Mouse (Mus musculus): ENCODE data around the gene Dpagt1. TPM values are rescaled to one million over a fixed set of nuclear protein-coding genes. Genes with fewer than 3 reads are reported as not detected.
"Not testable (repeated sequence)": the region's sequence is repeated elsewhere in the genome, so short reads cannot be mapped to it uniquely, and the experiment has no call there.

Gene Dpagt1
- polyA plus RNA-seq, 1 experiment = 47.9 TPM

- TF ChIP-seq CTCF (IDR thresholded peaks at IDR 0.05; ENCODE audit: borderline replicate concordance, control insufficient read depth, extremely low read depth, insufficient read depth, low read length, poor library complexity) (no peak), POLR2A (IDR thresholded peaks at IDR 0.05; ENCODE audit: control insufficient read depth, extremely low read depth, insufficient read depth, low read length, poor library complexity) (no peak)
- H3K4me3 ChIP-seq (ENCODE audit: control insufficient read depth, insufficient read depth, low read length) = no peak overlapping the region
- WGBS = 94% methylated on average over 6 of the region's 6 CpGs
- no peaks in the 10 kb centered on the region for H3K36me3 ChIP-seq (ENCODE audit: control insufficient read depth, insufficient read depth, low read length)
- no peak overlapping the region for H3K27ac ChIP-seq (ENCODE audit: control insufficient read depth, insufficient read depth, low read length)
- no peaks in the 10 kb centered on the region for H3K27me3 ChIP-seq (ENCODE audit: control insufficient read depth, insufficient read depth, low read length)
- DNase-seq = no peak
- peaks cover 12% of the 10 kb centered on the region for H3K4me1 ChIP-seq (replicated peaks; ENCODE audit: control insufficient read depth, insufficient read depth, low read length)
Observed at GRCm38 (mm10) chr9:44376141-44376540, 50.3 kb downstream of the Dpagt1 start.

- peaks cover 12% of the 10 kb centered on the region for H3K4me1 ChIP-seq (replicated peaks; ENCODE audit: control insufficient read depth, insufficient read depth, low read length)
- not testable (repeated sequence) for H3K36me3 ChIP-seq (ENCODE audit: control insufficient read depth, insufficient read depth, low read length); H3K27ac ChIP-seq (ENCODE audit: control insufficient read depth, insufficient read depth, low read length); H3K4me3 ChIP-seq (ENCODE audit: control insufficient read depth, insufficient read depth, low read length); DNase-seq; H3K27me3 ChIP-seq (ENCODE audit: control insufficient read depth, insufficient read depth, low read length)
- 81% methylated on average over 2 of the region's 2 CpGs for WGBS
Observed at GRCm38 (mm10) chr9:44377335-44377734, 51.5 kb downstream of the Dpagt1 start.

- H3K4me1 ChIP-seq (replicated peaks; ENCODE audit: control insufficient read depth, insufficient read depth, low read length) = peaks cover 12% of the 10 kb centered on the region
- DNase-seq = no peak
- no peaks in the 10 kb centered on the region for H3K27me3 ChIP-seq (ENCODE audit: control insufficient read depth, insufficient read depth, low read length)
- peaks cover 8% of the 10 kb centered on the region; the same call in 1 of the 2 replicates for H3K36me3 ChIP-seq (ENCODE audit: control insufficient read depth, insufficient read depth, low read length)
- H3K4me3 ChIP-seq (ENCODE audit: control insufficient read depth, insufficient read depth, low read length) = no peak overlapping the region
- no peak overlapping the region for H3K27ac ChIP-seq (ENCODE audit: control insufficient read depth, insufficient read depth, low read length)
- WGBS = 64% methylated on average over 5 of the region's 5 CpGs
- TF ChIP-seq CTCF (IDR thresholded peaks at IDR 0.05; ENCODE audit: borderline replicate concordance, control insufficient read depth, extremely low read depth, insufficient read depth, low read length, poor library complexity) = no peak
Observed at GRCm38 (mm10) chr9:44378153-44378730, 52.4 kb downstream of the Dpagt1 start.

GRCm38 (mm10) chr9:44379054-44379834 lies 53.4 kb downstream of the Dpagt1 start, which contains the start of gene Hyou1:
Hyou1 (plus strand) TSS chr9:44379490.
- Histone ChIP-seq H3K4me1 (replicated peaks; ENCODE audit: control insufficient read depth, insufficient read depth, low read length) (peaks cover 12% of the 10 kb centered on the region), H3K27ac (ENCODE audit: control insufficient read depth, insufficient read depth, low read length) (peak within 1 kb of the TSS; percentile 33), H3K4me3 (ENCODE audit: control insufficient read depth, insufficient read depth, low read length) (peak within 1 kb of the TSS; percentile 66), H3K36me3 (ENCODE audit: control insufficient read depth, insufficient read depth, low read length) (peaks cover 11% of the 10 kb centered on the region), H3K27me3 (ENCODE audit: control insufficient read depth, insufficient read depth, low read length) (no peaks in the 10 kb centered on the region)
- TF ChIP-seq POLR2A (IDR thresholded peaks at IDR 0.05; ENCODE audit: control insufficient read depth, extremely low read depth, insufficient read depth, low read length, poor library complexity) (peak; percentile 88), CTCF (IDR thresholded peaks at IDR 0.05; ENCODE audit: borderline replicate concordance, control insufficient read depth, extremely low read depth, insufficient read depth, low read length, poor library complexity) (peak; percentile 56; the same call in 1 of the 2 replicates)
- peak; percentile 99 for DNase-seq
- WGBS = under 1% methylated on average over 83 of the region's 83 CpGs

- H3K27ac ChIP-seq (ENCODE audit: control insufficient read depth, insufficient read depth, low read length) = no peak overlapping the region
- TF ChIP-seq POLR2A (IDR thresholded peaks at IDR 0.05; ENCODE audit: control insufficient read depth, extremely low read depth, insufficient read depth, low read length, poor library complexity) = no peak
- TF ChIP-seq CTCF (IDR thresholded peaks at IDR 0.05; ENCODE audit: borderline replicate concordance, control insufficient read depth, extremely low read depth, insufficient read depth, low read length, poor library complexity) = 0 out of 2 replicates have a peak, but pooled peaks have one; percentile 25
- 5% methylated on average over 15 of the region's 15 CpGs for WGBS
- peaks cover 12% of the 10 kb centered on the region for H3K4me1 ChIP-seq (replicated peaks; ENCODE audit: control insufficient read depth, insufficient read depth, low read length)
- DNase-seq = no peak
- no peaks in the 10 kb centered on the region for H3K27me3 ChIP-seq (ENCODE audit: control insufficient read depth, insufficient read depth, low read length)
- H3K36me3 ChIP-seq (ENCODE audit: control insufficient read depth, insufficient read depth, low read length) = peaks cover 17% of the 10 kb centered on the region
- H3K4me3 ChIP-seq (ENCODE audit: control insufficient read depth, insufficient read depth, low read length) = peak overlapping the region; percentile 66
Observed at GRCm38 (mm10) chr9:44379862-44380261, 54.0 kb downstream of the Dpagt1 start.

Other genes with a start within 250 kb of the Dpagt1 start
- gene Mfrp, start 224.3 kb upstream of the Dpagt1 start, polyA plus RNA-seq (2012; rRNA removed) = 0.09 TPM in 1 of 2 replicates, not detected in the other
- gene C1qtnf5, start 218.8 kb upstream of the Dpagt1 start, polyA plus RNA-seq (2012; rRNA removed) = 3.4 and 5.0 TPM in 2 replicates
- not detected in 2 replicates for gene Gm49380, start 212.5 kb upstream of the Dpagt1 start, polyA plus RNA-seq (2012; rRNA removed)
- 72.3 and 119 TPM in 2 replicates for gene Rnf26, start 212.5 kb upstream of the Dpagt1 start, polyA plus RNA-seq (2012; rRNA removed)
- gene Mcam, start 191.6 kb upstream of the Dpagt1 start, polyA plus RNA-seq (2012; rRNA removed) = 13.0 and 18.7 TPM in 2 replicates
- gene Cbl, start 92.0 kb upstream of the Dpagt1 start, polyA plus RNA-seq (2012; rRNA removed) = 132 and 194 TPM in 2 replicates
- gene Ccdc153, start 85.3 kb upstream of the Dpagt1 start, polyA plus RNA-seq (2012; rRNA removed) = 6.1 and 13.0 TPM in 2 replicates
- gene Pdzd3, start 74.5 kb upstream of the Dpagt1 start, polyA plus RNA-seq (2012; rRNA removed) = 0.55 and 0.59 TPM in 2 replicates
- 13.4 and 16.2 TPM in 2 replicates for gene Nlrx1, start 57.4 kb upstream of the Dpagt1 start, polyA plus RNA-seq (2012; rRNA removed)
- 1.2 and 2.7 TPM in 2 replicates for gene Abcg4, start 37.4 kb upstream of the Dpagt1 start, polyA plus RNA-seq (2012; rRNA removed)
- 71.1 and 71.9 TPM in 2 replicates for gene Hinfp, start 20.3 kb upstream of the Dpagt1 start, polyA plus RNA-seq (2012; rRNA removed)
- 94.1 and 110 TPM in 2 replicates for gene C2cd2l, start 5.7 kb upstream of the Dpagt1 start, polyA plus RNA-seq (2012; rRNA removed)
- 891 and 1,033 TPM in 2 replicates for gene H2afx, start 8.7 kb downstream of the Dpagt1 start, polyA plus RNA-seq (2012; rRNA removed)
- 40.7 and 42.2 TPM in 2 replicates for gene Hmbs, start 18.2 kb downstream of the Dpagt1 start, polyA plus RNA-seq (2012; rRNA removed)
- 37.9 and 40.8 TPM in 2 replicates for gene Vps11, start 35.7 kb downstream of the Dpagt1 start, polyA plus RNA-seq (2012; rRNA removed)
- gene Hyou1, start 53.5 kb downstream of the Dpagt1 start, polyA plus RNA-seq (2012; rRNA removed) = 74.4 and 75.5 TPM in 2 replicates
- 22.4 and 32.9 TPM in 2 replicates for gene Slc37a4, start 70.8 kb downstream of the Dpagt1 start, polyA plus RNA-seq (2012; rRNA removed)
- 220 and 258 TPM in 2 replicates for gene Rps25, start 81.1 kb downstream of the Dpagt1 start, polyA plus RNA-seq (2012; rRNA removed)
- gene Trappc4, start 81.6 kb downstream of the Dpagt1 start, polyA plus RNA-seq (2012; rRNA removed) = 49.1 and 57.4 TPM in 2 replicates
- 30.0 and 30.9 TPM in 2 replicates for gene Ccdc84, start 92.5 kb downstream of the Dpagt1 start, polyA plus RNA-seq (2012; rRNA removed)
- gene Foxr1, start 115.1 kb downstream of the Dpagt1 start, polyA plus RNA-seq (2012; rRNA removed) = 0.08 and 0.22 TPM in 2 replicates
- gene Upk2, start 129.0 kb downstream of the Dpagt1 start, polyA plus RNA-seq (2012; rRNA removed) = 1.4 and 1.6 TPM in 2 replicates
- 38.7 and 50.4 TPM in 2 replicates for gene Bcl9l, start 156.8 kb downstream of the Dpagt1 start, polyA plus RNA-seq (2012; rRNA removed)
- 7.7 and 9.9 TPM in 2 replicates for gene Cxcr5, start 235.9 kb downstream of the Dpagt1 start, polyA plus RNA-seq (2012; rRNA removed)